Mouse (Mus musculus) liver, adult 2 months (tissue): Measurements from ENCODE around the gene Cntn4.

Experiments
- CTCF ChIP-seq: fragments of 200-500 bp; IDR thresholded peaks from 2 replicates; pipeline ENCODE4 v1.5.1; 2011; ENCODE audit warnings: low read depth, low read length, control low read depth
- POLR2A ChIP-seq: fragments of 200-500 bp; IDR thresholded peaks from 2 replicates; pipeline ENCODE4 v1.6.1; 2011; ENCODE audit warnings: low read length, control low read depth; ENCODE audit not compliant: insufficient read depth; ENCODE audit errors: extremely low read depth

DNA sequence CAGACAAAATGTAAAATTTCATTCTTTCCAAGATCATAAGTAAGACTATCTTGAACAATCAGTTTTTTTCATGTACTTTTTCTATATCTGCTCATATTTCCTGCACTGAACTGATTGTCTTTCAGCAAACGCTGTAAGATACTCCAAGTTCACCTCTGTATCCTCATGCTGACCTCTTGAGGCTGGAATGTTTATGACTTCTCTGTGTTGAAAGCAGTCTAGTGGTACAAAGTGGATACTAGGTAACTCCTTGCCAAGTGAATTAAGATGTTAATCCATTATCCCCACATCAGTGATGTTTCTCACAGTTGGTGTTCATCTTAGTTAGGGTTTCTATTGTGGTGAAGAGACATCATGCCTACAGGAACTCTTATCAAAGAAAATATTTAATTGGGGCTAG is 651.5 kb downstream of the Cntn4 start:
- TF ChIP-seq CTCF (no peak), POLR2A (no peak)
